Mouse (Mus musculus) embryo, embryonic 11 days (tissue): ENCODE measurements at regions not wholly inside any gene's neighbourhood (a gene's known extent, or its start where the extent isn't known, plus 50 kb on each side); places are given as distances from the start of the nearest gene placed in this dataset.

ENCODE experiments used
- DNase-seq: peaks from one replicate; pipeline ENCODE4 v3.0.0-alpha.2; 2015

- peak; percentile 42 for DNase-seq
These were observed 270.6 kb downstream of the Agtpbp1 start for GRCm38 (mm10) chr13:59314419-59314818.

- no peak for DNase-seq
These were observed 271.2 kb downstream of the Agtpbp1 start for GRCm38 (mm10) chr13:59313725-59314330.

- peak; percentile 56 for DNase-seq
These were observed 292.1 kb downstream of the Agtpbp1 start for GRCm38 (mm10) chr13:59292905-59293304.

GRCm38 (mm10) chr13:59289127-59289526 lies 295.9 kb downstream of the Agtpbp1 start:
- DNase-seq, result no peak

- no peak for DNase-seq
These were observed 303.8 kb downstream of the Agtpbp1 start for GRCm38 (mm10) chr13:59281199-59281598.

GRCm38 (mm10) chr13:59279136-59279535 lies 305.9 kb downstream of the Agtpbp1 start:
- no peak for DNase-seq

- DNase-seq, result no peak
These were observed 313.4 kb downstream of the Agtpbp1 start for GRCm38 (mm10) chr13:59271661-59272060.

GRCm38 (mm10) chr13:59266854-59267253 lies 318.2 kb downstream of the Agtpbp1 start:
- no peak for DNase-seq

GRCm38 (mm10) chr13:59264126-59264525 lies 320.9 kb downstream of the Agtpbp1 start:
- DNase-seq, result no peak

GRCm38 (mm10) chr13:59261924-59262323 lies 323.1 kb downstream of the Agtpbp1 start:
- DNase-seq, result no peak

- peak; percentile 56 for DNase-seq
These were observed 329.1 kb downstream of the Agtpbp1 start for GRCm38 (mm10) chr13:59255798-59256435.

GRCm38 (mm10) chr13:59253667-59254558 lies 331.1 kb downstream of the Agtpbp1 start:
- no peak for DNase-seq

- peak; percentile 55 for DNase-seq
These were observed 333.6 kb downstream of the Agtpbp1 start for GRCm38 (mm10) chr13:59251252-59252006.

GRCm38 (mm10) chr13:59248411-59248810 lies 336.6 kb downstream of the Agtpbp1 start:
- no peak for DNase-seq

- no peak for DNase-seq
These were observed 338.0 kb downstream of the Agtpbp1 start for GRCm38 (mm10) chr13:59246984-59247537.

- DNase-seq, result no peak
These were observed 339.0 kb downstream of the Agtpbp1 start for GRCm38 (mm10) chr13:59246070-59246469.

GRCm38 (mm10) chr13:59244622-59245021 lies 340.4 kb downstream of the Agtpbp1 start:
- no peak for DNase-seq

GRCm38 (mm10) chr13:59242671-59243070 lies 342.4 kb downstream of the Agtpbp1 start:
- DNase-seq, result no peak

GRCm38 (mm10) chr13:59238696-59239095 lies 346.3 kb downstream of the Agtpbp1 start:
- DNase-seq, result no peak

GRCm38 (mm10) chr13:59235836-59236235 lies 349.2 kb downstream of the Agtpbp1 start:
- DNase-seq, result no peak

GRCm38 (mm10) chr13:59229111-59229541 lies 355.9 kb downstream of the Agtpbp1 start:
- no peak for DNase-seq

- no peak for DNase-seq
These were observed 356.8 kb downstream of the Agtpbp1 start for GRCm38 (mm10) chr13:59228059-59228830.
